Mouse (Mus musculus): Measurements from ENCODE around the gene Nuf2.

The Nuf2 gene

DNA sequence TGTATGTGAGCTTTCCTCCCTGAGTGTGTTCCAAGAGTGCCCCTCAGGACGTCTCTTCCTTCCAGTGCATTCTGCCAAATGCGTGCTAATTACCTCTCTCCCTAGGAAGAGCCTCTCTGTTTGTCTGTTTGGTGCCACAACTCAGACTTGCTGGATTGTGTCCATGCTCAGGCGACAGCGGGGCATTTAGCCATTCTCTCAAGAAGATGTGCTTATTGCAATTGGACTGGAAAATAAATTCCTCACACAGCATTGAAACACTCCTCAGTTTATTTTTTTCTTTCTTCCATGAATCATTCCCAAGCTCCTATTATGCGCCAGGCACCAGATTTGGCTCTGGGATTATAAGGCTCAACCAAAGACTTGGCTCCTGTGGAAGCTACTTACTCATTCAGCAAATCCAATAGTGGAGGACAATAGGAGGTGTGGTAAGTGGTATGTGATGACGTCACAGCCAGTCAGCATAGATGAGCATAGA lies 45.8 kb downstream of the Nuf2 start:
- ChIA-PET CTCF (no interaction called here), POLR2A (interaction anchor here in 1 of 4 experiments (1.2 kb wide), 1 partner anchor 12 kb away, joined by 3 read pairs; no protein-coding TSS in a partner anchor)

DNA sequence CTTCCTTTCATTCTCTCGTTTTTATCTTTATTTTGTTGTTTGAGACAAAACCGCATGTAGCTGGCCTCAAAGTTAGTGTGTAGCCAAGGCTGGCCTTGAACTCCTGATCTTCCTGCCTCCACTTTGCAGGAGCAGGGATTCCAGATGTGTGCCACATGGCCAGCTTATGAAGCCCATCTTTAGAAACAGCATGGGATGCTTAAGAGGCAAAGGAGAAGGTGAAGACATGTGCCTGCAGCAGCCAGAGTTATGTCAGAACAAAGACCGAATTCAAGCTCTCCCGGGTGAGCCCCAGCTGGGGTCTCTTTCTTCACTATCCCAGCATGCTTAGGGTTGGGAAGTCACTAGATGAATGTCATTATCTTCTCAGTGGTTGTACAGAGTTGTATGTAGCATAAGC lies 46.7 kb downstream of the Nuf2 start:
- ChIA-PET POLR2A (no interaction called here), CTCF (no interaction called here)

GRCm38 (mm10) chr1:169482596-169483335 lies 48.5 kb downstream of the Nuf2 start:
- ChIA-PET POLR2A (interaction anchor here in 2 of 4 experiments (0.6 to 1.1 kb wide), 2 partner anchors 64 to 1074 kb away, joined by 3 read pairs; no protein-coding TSS in a partner anchor), CTCF (interaction anchor here in 1 of 4 experiments (1.4 kb wide), 1 partner anchor 13 kb away, joined by 4 read pairs; no protein-coding TSS in a partner anchor)

DNA sequence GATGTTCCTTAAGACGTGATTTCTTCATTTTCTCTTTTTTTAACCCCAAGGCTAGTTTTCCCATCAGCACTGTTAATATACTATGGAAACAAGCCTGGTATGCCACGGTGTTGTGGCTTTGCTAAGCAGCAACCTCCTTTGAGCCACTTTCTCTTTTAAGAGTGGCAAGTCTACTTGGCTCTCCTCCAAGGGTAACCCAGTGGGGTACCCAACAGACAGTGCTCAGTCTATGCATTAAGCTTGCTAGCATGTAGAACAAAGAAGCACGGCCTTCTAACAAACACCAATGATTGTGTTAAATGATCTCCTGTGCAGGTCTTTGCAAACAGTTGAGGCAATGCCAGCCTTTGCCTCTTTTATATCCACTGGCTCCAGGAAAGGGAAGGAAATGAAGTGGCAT lies 60.1 kb downstream of the Nuf2 start:
- ChIA-PET CTCF (interaction anchor here in 1 of 4 experiments (0.6 kb wide), 1 partner anchor 25 kb away, joined by 3 read pairs; no protein-coding TSS in a partner anchor), POLR2A (no interaction called here)

DNA sequence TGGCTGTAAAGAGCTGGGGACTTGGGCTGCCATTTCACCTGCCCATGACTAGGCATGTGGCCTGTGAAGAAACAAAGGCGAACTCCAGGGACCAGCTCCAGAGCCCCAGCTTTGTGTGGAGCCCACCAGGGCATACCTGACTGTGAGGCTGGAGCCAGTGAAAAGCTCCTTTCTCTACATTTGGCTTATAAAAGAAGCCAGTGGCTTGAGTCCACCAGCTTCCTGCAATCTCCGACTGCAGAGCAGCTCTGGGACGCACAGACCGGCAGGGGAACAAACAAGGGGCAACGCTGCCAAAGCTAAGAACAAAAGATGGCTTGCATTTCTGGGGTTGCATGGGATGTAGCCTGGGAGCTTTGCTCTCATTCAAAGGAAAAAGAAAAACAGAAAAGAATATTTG lies 63.5 kb downstream of the Nuf2 start:
- POLR2A ChIA-PET, result interaction anchor here in 1 of 4 experiments (1.3 kb wide), 1 partner anchor 10 kb away, joined by 3 read pairs; no protein-coding TSS in a partner anchor
- CTCF ChIA-PET, result interaction anchor here in 1 of 4 experiments (1.1 kb wide), 1 partner anchor 9 kb away, joined by 4 read pairs; no protein-coding TSS in a partner anchor

DNA sequence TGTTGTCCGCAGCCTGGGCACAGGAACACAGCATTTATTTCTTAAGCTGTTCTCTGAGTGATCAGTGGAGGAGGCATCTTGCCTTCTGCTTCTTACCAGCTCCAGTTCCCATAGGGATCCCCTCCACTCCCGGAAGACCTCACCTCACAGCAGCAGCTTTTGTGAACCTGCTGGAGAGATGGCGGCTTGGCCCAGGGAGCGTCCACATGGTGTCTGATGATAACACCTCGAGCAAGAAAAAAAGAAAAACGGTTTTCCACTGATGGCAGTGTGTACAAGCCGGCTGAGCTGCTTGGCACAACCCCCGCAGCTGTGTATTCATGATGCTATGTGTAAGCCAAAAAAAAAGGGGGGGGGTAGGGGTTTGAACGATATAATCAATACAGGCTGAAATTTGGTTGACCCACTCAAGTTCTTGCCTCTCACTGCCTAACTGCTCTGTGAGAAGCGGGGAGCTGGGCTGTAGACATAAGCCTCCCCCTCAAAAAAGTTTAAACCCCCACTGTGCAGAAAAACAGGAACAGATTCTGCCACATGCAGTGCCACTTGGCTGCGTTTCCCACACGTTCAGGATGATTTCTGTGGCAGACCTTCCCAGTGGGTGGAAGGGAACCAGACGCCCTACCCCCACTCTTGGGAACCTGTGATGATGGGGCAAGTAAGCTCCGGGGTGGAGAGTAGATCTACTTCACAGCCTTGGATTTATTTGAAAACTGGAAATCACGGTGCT lies 68.7 kb downstream of the Nuf2 start:
- ChIA-PET CTCF (interaction anchor here in 1 of 4 experiments (0.6 kb wide), 1 partner anchor 12 kb away, joined by 6 read pairs; no protein-coding TSS in a partner anchor), POLR2A (interaction anchor here in 2 of 4 experiments (0.5 to 0.6 kb wide), 2 partner anchors 15 to 1020 kb away, joined by 3 to 4 read pairs; no protein-coding TSS in a partner anchor)

- CTCF ChIA-PET, result interaction anchor here in 1 of 4 experiments (0.5 to 1.9 kb wide), 7 partner anchors 8 to 1544 kb away, joined by 3 to 10 read pairs (median 3); no protein-coding TSS in a partner anchor
- POLR2A ChIA-PET, result interaction anchor here in 1 of 4 experiments (0.5 kb wide), 1 partner anchor 212 kb away, joined by 3 read pairs; no protein-coding TSS in a partner anchor
Observed at GRCm38 (mm10) chr1:169459071-169459782, 72.0 kb downstream of the Nuf2 start.

All from embryonic stem cell, embryonic (primary cell).